ENCODE assay signal across 8 mouse cellular contexts in genomic region chr4:117095551-117096452, GRCm38 (mm10). TPM values are rescaled to one million over a fixed set of nuclear protein-coding genes. Genes with fewer than 3 reads are reported as not detected.
DNase-seq lines count a peak whose midpoint lies in the region; ATAC-seq lines count a peak whose summit lies in the region.

TSS of gene Ptch2 (plus strand) at chr4:117096075.

- H3K4me1 ChIP-seq in hindbrain, embryonic 16.5 days (ENCODE audit: control insufficient read depth, insufficient read depth, low read depth, low read length), result peaks cover 25% of the 10 kb centered on the region
- H3K4me1 ChIP-seq in megakaryocyte, embryonic 14.5 days, result peaks cover 44% of the 10 kb centered on the region

- ATAC-seq in common myeloid progenitor, adult 5-6 weeks (replicated peaks; ENCODE audit: low read depth, poor library complexity, severe bottlenecking), result peak; percentile 50
- ATAC-seq in hindbrain, embryonic 16.5 days, result peak; percentile 84

- H3K9ac ChIP-seq in hindbrain, embryonic 16.5 days (ENCODE audit: low read depth, low read length), result peak within 1 kb of the TSS; percentile 70

- peak; percentile 68 to 81 for DNase-seq in adrenal gland, adult (ENCODE audit: inconsistent age in 2 of 2, low spot score in 1 of 2)
- peak; percentile 89 for DNase-seq in gastrocnemius, postnatal 14 days
- DNase-seq in left cerebral cortex, postnatal 14 days (ENCODE audit: low spot score in 2 of 2), result peak; percentile 52 to 65
- peak; percentile 67 for DNase-seq in right cerebral cortex, postnatal 14 days
- no peak for DNase-seq in spleen, postnatal 14 days (ENCODE audit: low spot score in 2 of 2)

- H3K27ac ChIP-seq in hindbrain, embryonic 16.5 days (ENCODE audit: low read depth, low read length), result peak within 1 kb of the TSS; percentile 77

- H3K4me2 ChIP-seq in hindbrain, embryonic 16.5 days (ENCODE audit: low read length), result peak within 1 kb of the TSS; percentile 95

- intact Hi-C loops in gastrocnemius, postnatal 14 days (cut with DNase I; ENCODE audit: low total_unique reads), result no loop called here
- intact Hi-C loops in left cerebral cortex, postnatal 14 days (cut with DNase I), result no loop called here

- no peaks in the 10 kb centered on the region for H3K27me3 ChIP-seq in hindbrain, embryonic 16.5 days (replicated peaks; ENCODE audit: control insufficient read depth, insufficient read depth, low read length)
- peaks cover 41% of the 10 kb centered on the region for H3K27me3 ChIP-seq in megakaryocyte, embryonic 14.5 days (replicated peaks)

- peak within 1 kb of the TSS; percentile 81 for H3K4me3 ChIP-seq in hindbrain, embryonic 16.5 days (ENCODE audit: low read length)
- H3K4me3 ChIP-seq in megakaryocyte, embryonic 14.5 days (replicated peaks), result peak within 1 kb of the TSS; percentile 89

- WGBS in hindbrain, embryonic 16.5 days, result under 1% methylated on average over 50 of the region's 50 CpGs

- H3K36me3 ChIP-seq in hindbrain, embryonic 16.5 days (ENCODE audit: control insufficient read depth, insufficient read depth, low read length), result no peaks in the 10 kb centered on the region
- no peaks in the 10 kb centered on the region for H3K36me3 ChIP-seq in megakaryocyte, embryonic 14.5 days (replicated peaks; ENCODE audit: low read length)

- H3K9me3 ChIP-seq in hindbrain, embryonic 16.5 days (ENCODE audit: control insufficient read depth, low read length), result no peaks in the 10 kb centered on the region
- H3K9me3 ChIP-seq in megakaryocyte, embryonic 14.5 days, result no peaks in the 10 kb centered on the region

RNA-seq across cellular contexts. Expression of gene Ptch2, which starts in this region (rescaled TPM):
- total RNA-seq in common myeloid progenitor, adult 5-6 weeks (2017), result not detected in 2 replicates
- 1 to 10 TPM; 3.8 to 5.9 TPM for total RNA-seq in gastrocnemius, postnatal 14 days (2021)
- polyA plus RNA-seq in hindbrain, embryonic 16.5 days (2015; fragmentation: Nextera tagmentation; extraction: Ambion mirVana), result 7.8 and 9.6 TPM in 2 replicates
- 1 to 10 TPM; 1.3 to 2.4 TPM for total RNA-seq in left cerebral cortex, postnatal 14 days (2021)
- polyA plus RNA-seq in megakaryocyte, embryonic 14.5 days (2012; ENCODE audit: insufficient read depth, low replicate concordance), result 11.8 TPM in 1 of 2 replicates, not detected in the other

Comparison
In these comparisons a context has a peak if more than half of its experiments do, and no peak if none do; other contexts are left out.
1. Peak in ATAC-seq in common myeloid progenitor, adult 5-6 weeks; RNA of the gene not detected or under 1 TPM.
2. DNase-seq: peak in adrenal gland, adult (2 of 2), gastrocnemius, postnatal 14 days (single experiment), left cerebral cortex, postnatal 14 days (2 of 2) and right cerebral cortex, postnatal 14 days (single experiment); none in spleen, postnatal 14 days (0 of 2).